Mouse (Mus musculus): ENCODE measurements at regions not wholly inside any gene's neighbourhood (a gene's known extent, or its start where the extent isn't known, plus 50 kb on each side); places are given as distances from the start of the nearest gene placed in this dataset.

- no peaks in the 10 kb centered on the region for H3K27me3 ChIP-seq (ENCODE audit: insufficient read depth, low read length)
- ATAC-seq (ENCODE audit: insufficient read depth) = peak; percentile 71
- peak overlapping the region; percentile 43 for H3K4me2 ChIP-seq
- peak overlapping the region; percentile 33; the same call in 1 of the 2 replicates for H3K9ac ChIP-seq
- TF ChIP-seq CTCF (IDR thresholded peaks at IDR 0.05; ENCODE audit: low read depth) = no peak
- H3K4me1 ChIP-seq (ENCODE audit: insufficient read depth) = peaks cover 40% of the 10 kb centered on the region
- no peaks in the 10 kb centered on the region for H3K36me3 ChIP-seq (ENCODE audit: insufficient read depth)
- DNase-seq = peak; percentile 81
- H3K4me3 ChIP-seq (ENCODE audit: low read depth, low read length) = no peak overlapping the region
- peak overlapping the region; percentile 95 for H3K27ac ChIP-seq (ENCODE audit: low read depth)
- 9% methylated on average over 3 of the region's 3 CpGs for WGBS
- no peaks in the 10 kb centered on the region for H3K9me3 ChIP-seq (ENCODE audit: low read depth, low read length)
These were observed 190.5 kb downstream of the Fam43a start for GRCm38 (mm10) chr16:30790036-30790435.

- 0 out of 2 replicates have a peak, but pooled peaks have one; percentile 3 for TF ChIP-seq CTCF (IDR thresholded peaks at IDR 0.05; ENCODE audit: low read depth)
- peak; percentile 72 for DNase-seq
- Histone ChIP-seq H3K27ac (ENCODE audit: low read depth) (peak overlapping the region; percentile 95), H3K4me3 (ENCODE audit: low read depth, low read length) (no peak overlapping the region), H3K9ac (peak overlapping the region; percentile 33; the same call in 1 of the 2 replicates), H3K4me1 (ENCODE audit: insufficient read depth) (peaks cover 40% of the 10 kb centered on the region), H3K36me3 (ENCODE audit: insufficient read depth) (no peaks in the 10 kb centered on the region), H3K4me2 (peak overlapping the region; percentile 43), H3K27me3 (ENCODE audit: insufficient read depth, low read length) (no peaks in the 10 kb centered on the region), H3K9me3 (ENCODE audit: low read depth, low read length) (no peaks in the 10 kb centered on the region)
- 11% methylated on average over 4 of the region's 4 CpGs for WGBS
- peak; percentile 86 for ATAC-seq (ENCODE audit: insufficient read depth)
These were observed 191.1 kb downstream of the Fam43a start for GRCm38 (mm10) chr16:30790551-30791001.

- Histone ChIP-seq H3K4me1 (ENCODE audit: insufficient read depth) (peaks cover 40% of the 10 kb centered on the region), H3K36me3 (ENCODE audit: insufficient read depth) (no peaks in the 10 kb centered on the region), H3K9me3 (ENCODE audit: low read depth, low read length) (no peaks in the 10 kb centered on the region), H3K4me2 (peak overlapping the region; percentile 43; the same call in 1 of the 2 replicates), H3K4me3 (ENCODE audit: low read depth, low read length) (no peak overlapping the region), H3K9ac (no peak overlapping the region), H3K27ac (ENCODE audit: low read depth) (peak overlapping the region; percentile 95), H3K27me3 (ENCODE audit: insufficient read depth, low read length) (no peaks in the 10 kb centered on the region)
- ATAC-seq (ENCODE audit: insufficient read depth) = peak; percentile 29
- DNase-seq = peak; percentile 55
- no peak for TF ChIP-seq CTCF (IDR thresholded peaks at IDR 0.05; ENCODE audit: low read depth)
- 37% methylated on average over 10 of the region's 10 CpGs for WGBS
These were observed 191.7 kb downstream of the Fam43a start for GRCm38 (mm10) chr16:30791048-30791855.

GRCm38 (mm10) chr16:30792738-30793377 lies 193.3 kb downstream of the Fam43a start:
- no peaks in the 10 kb centered on the region for H3K36me3 ChIP-seq (ENCODE audit: insufficient read depth)
- H3K4me2 ChIP-seq = no peak overlapping the region
- no peak overlapping the region for H3K9ac ChIP-seq
- DNase-seq = peak; percentile 21
- no peak overlapping the region for H3K27ac ChIP-seq (ENCODE audit: low read depth)
- H3K9me3 ChIP-seq (ENCODE audit: low read depth, low read length) = no peaks in the 10 kb centered on the region
- 56% methylated on average over 11 of the region's 11 CpGs for whole genome bisulfite sequencing
- TF ChIP-seq CTCF (IDR thresholded peaks at IDR 0.05; ENCODE audit: low read depth) = no peak
- H3K27me3 ChIP-seq (ENCODE audit: insufficient read depth, low read length) = no peaks in the 10 kb centered on the region
- peaks cover 37% of the 10 kb centered on the region for H3K4me1 ChIP-seq (ENCODE audit: insufficient read depth)
- no peak overlapping the region for H3K4me3 ChIP-seq (ENCODE audit: low read depth, low read length)
- ATAC-seq (ENCODE audit: insufficient read depth) = no peak

- Histone ChIP-seq H3K4me3 (ENCODE audit: low read depth, low read length) (no peak overlapping the region), H3K4me1 (ENCODE audit: insufficient read depth) (peaks cover 34% of the 10 kb centered on the region), H3K27ac (ENCODE audit: low read depth) (no peak overlapping the region), H3K36me3 (ENCODE audit: insufficient read depth) (no peaks in the 10 kb centered on the region), H3K27me3 (ENCODE audit: insufficient read depth, low read length) (no peaks in the 10 kb centered on the region), H3K9ac (no peak overlapping the region), H3K9me3 (ENCODE audit: low read depth, low read length) (no peaks in the 10 kb centered on the region), H3K4me2 (no peak overlapping the region)
- no peak for DNase-seq
- ATAC-seq (ENCODE audit: insufficient read depth) = no peak
- WGBS = 39% methylated on average over 9 of the region's 9 CpGs
- TF ChIP-seq CTCF (IDR thresholded peaks at IDR 0.05; ENCODE audit: low read depth) = no peak
These were observed 193.8 kb downstream of the Fam43a start for GRCm38 (mm10) chr16:30793378-30793753.

- Histone ChIP-seq H3K36me3 (ENCODE audit: insufficient read depth) (no peaks in the 10 kb centered on the region), H3K27me3 (ENCODE audit: insufficient read depth, low read length) (no peaks in the 10 kb centered on the region), H3K4me1 (ENCODE audit: insufficient read depth) (peaks cover 29% of the 10 kb centered on the region), H3K4me3 (ENCODE audit: low read depth, low read length) (no peak overlapping the region), H3K4me2 (no peak overlapping the region), H3K9ac (no peak overlapping the region), H3K27ac (ENCODE audit: low read depth) (no peak overlapping the region), H3K9me3 (ENCODE audit: low read depth, low read length) (no peaks in the 10 kb centered on the region)
- DNase-seq (no peak), ATAC-seq (ENCODE audit: insufficient read depth) (no peak)
- 78% methylated on average over 3 of the region's 3 CpGs for WGBS
- no peak for TF ChIP-seq CTCF (IDR thresholded peaks at IDR 0.05; ENCODE audit: low read depth)
These were observed 194.3 kb downstream of the Fam43a start for GRCm38 (mm10) chr16:30793856-30794255.

GRCm38 (mm10) chr16:30795501-30795904 lies 196.0 kb downstream of the Fam43a start:
- TF ChIP-seq CTCF (IDR thresholded peaks at IDR 0.05; ENCODE audit: low read depth) = no peak
- Histone ChIP-seq H3K27me3 (ENCODE audit: insufficient read depth, low read length) (no peaks in the 10 kb centered on the region), H3K4me2 (no peak overlapping the region), H3K27ac (ENCODE audit: low read depth) (no peak overlapping the region), H3K9me3 (ENCODE audit: low read depth, low read length) (no peaks in the 10 kb centered on the region), H3K9ac (no peak overlapping the region), H3K36me3 (ENCODE audit: insufficient read depth) (no peaks in the 10 kb centered on the region), H3K4me1 (ENCODE audit: insufficient read depth) (peaks cover 24% of the 10 kb centered on the region), H3K4me3 (ENCODE audit: low read depth, low read length) (no peak overlapping the region)
- 52% methylated on average over 5 of the region's 5 CpGs for WGBS
- DNase-seq = peak; percentile 55
- ATAC-seq (ENCODE audit: insufficient read depth) = no peak

Measured in lung, embryonic 14.5 days (tissue).